Mouse (Mus musculus) urinary bladder, adult 18-20 months (tissue): ENCODE results near the gene Tspan18.

Experiments
- DNase-seq, 2 experiments: peaks; one replicate each; pipeline ENCODE4 v3.0.0; 2022; ENCODE audit warnings: low spot score in 2 of 2, mixed read lengths in 2 of 2

Tspan18 gene

GRCm38 (mm10) chr2:93291186-93291926 is 42.9 kb downstream of the Tspan18 start:
- DNase-seq = no peak

- DNase-seq = no peak
These were observed 43.8 kb downstream of the Tspan18 start for GRCm38 (mm10) chr2:93290345-93291118.

GRCm38 (mm10) chr2:93289161-93289560 is 45.1 kb downstream of the Tspan18 start:
- DNase-seq = no peak

- no peak for DNase-seq
These were observed 47.0 kb downstream of the Tspan18 start for GRCm38 (mm10) chr2:93287348-93287747.

- DNase-seq = no peak
These were observed 47.6 kb downstream of the Tspan18 start for GRCm38 (mm10) chr2:93286742-93287141.

- DNase-seq = no peak
These were observed 48.0 kb downstream of the Tspan18 start for GRCm38 (mm10) chr2:93286321-93286720.

- DNase-seq = no peak
These were observed 48.5 kb downstream of the Tspan18 start for GRCm38 (mm10) chr2:93285842-93286241.

- no peak for DNase-seq
These were observed 49.7 kb downstream of the Tspan18 start for GRCm38 (mm10) chr2:93284625-93285024.

GRCm38 (mm10) chr2:93283481-93284293 is 50.6 kb downstream of the Tspan18 start:
- no peak for DNase-seq

GRCm38 (mm10) chr2:93282636-93283035 is 51.7 kb downstream of the Tspan18 start:
- DNase-seq = no peak

- DNase-seq = no peak
These were observed 52.8 kb downstream of the Tspan18 start for GRCm38 (mm10) chr2:93281466-93281865.

GRCm38 (mm10) chr2:93280117-93280620 is 54.1 kb downstream of the Tspan18 start:
- no peak for DNase-seq

GRCm38 (mm10) chr2:93278181-93278975 is 55.9 kb downstream of the Tspan18 start:
- DNase-seq = no peak

GRCm38 (mm10) chr2:93277486-93277885 is 56.8 kb downstream of the Tspan18 start:
- DNase-seq = no peak

- no peak for DNase-seq
These were observed 58.3 kb downstream of the Tspan18 start for GRCm38 (mm10) chr2:93276026-93276425.

- DNase-seq = no peak
These were observed 60.4 kb downstream of the Tspan18 start for GRCm38 (mm10) chr2:93273916-93274315.

- no peak for DNase-seq
These were observed 64.2 kb downstream of the Tspan18 start for GRCm38 (mm10) chr2:93270083-93270482.

- DNase-seq = no peak
These were observed 64.7 kb downstream of the Tspan18 start for GRCm38 (mm10) chr2:93269611-93270010.

GRCm38 (mm10) chr2:93268711-93269270 is 65.5 kb downstream of the Tspan18 start:
- no peak for DNase-seq

- DNase-seq = no peak
These were observed 66.5 kb downstream of the Tspan18 start for GRCm38 (mm10) chr2:93267791-93268190.
